Mouse (Mus musculus) liver, postnatal 0 days (tissue): ENCODE data around the gene Gdf7. TPM values are rescaled to one million over a fixed set of nuclear protein-coding genes. Genes with fewer than 3 reads are reported as not detected.
A peak's percentile ranks its signal among the peaks of the same experiment; 100 is the strongest.

ENCODE experiments used
- ATAC-seq: fragments of 200-750 bp; cut with Nextera tagmentation; 2 replicates; pipeline ENCODE4 v1.8.0; 2017; ENCODE audit warnings: mild to moderate bottlenecking, moderate library complexity
- DNase-seq: peaks from one replicate; pipeline ENCODE4 v3.0.0-alpha.2; 2016
- H3K27ac ChIP-seq: fragments of 300-500 bp; sonication (generic); 2 replicates; pipeline ENCODE4 v1.5.1; 2014; ENCODE audit warnings: antibody characterized with exemption, moderate library complexity, mild to moderate bottlenecking, low read depth
- H3K27me3 ChIP-seq: fragments of 300-500 bp; sonication (generic); 2 replicates; pipeline ENCODE4 v1.6.1; 2014; ENCODE audit warnings: low read length, control low read depth, mixed read lengths; ENCODE audit not compliant: insufficient read depth
- H3K36me3 ChIP-seq: fragments of 300-500 bp; sonication (generic); replicated peaks from 2 replicates; pipeline ENCODE4 v1.6.1; 2014; ENCODE audit warnings: mild to moderate bottlenecking, control low read depth, low read length, moderate library complexity, mixed read lengths; ENCODE audit not compliant: insufficient read depth
- H3K4me1 ChIP-seq: fragments of 300-500 bp; sonication (generic); 2 replicates; pipeline ENCODE4 v1.6.1; 2014; ENCODE audit warnings: antibody characterized with exemption, mild to moderate bottlenecking, control low read depth; ENCODE audit not compliant: insufficient read depth
- H3K4me2 ChIP-seq: fragments of 300-500 bp; sonication (generic); 2 replicates; pipeline ENCODE4 v1.6.1; 2014; ENCODE audit warnings: low read depth, mild to moderate bottlenecking, low read length, moderate library complexity, mixed read lengths
- H3K4me3 ChIP-seq: fragments of 300-500 bp; sonication (generic); 2 replicates; pipeline ENCODE4 v1.5.1; 2014; ENCODE audit warnings: low read depth, low read length
- H3K9ac ChIP-seq: fragments of 300-500 bp; sonication (generic); replicated peaks from 2 replicates; pipeline ENCODE4 v1.6.1; 2014; ENCODE audit warnings: mild to moderate bottlenecking, moderate library complexity
- H3K9me3 ChIP-seq: fragments of 300-500 bp; sonication (generic); 2 replicates; pipeline ENCODE4 v1.6.1; 2016; ENCODE audit warnings: mild to moderate bottlenecking, control low read depth, low read length, mixed read lengths
- CTCF ChIP-seq: sonication (generic); IDR thresholded peaks from 2 replicates; pipeline ENCODE4 v1.5.1; 2016; ENCODE audit warnings: antibody characterized with exemption, low read depth
- EP300 ChIP-seq: IDR thresholded peaks from 2 replicates; pipeline ENCODE4 v1.6.1; 2016; ENCODE audit warnings: antibody characterized with exemption, low read depth, mild to moderate bottlenecking
- WGBS: fragments of 180-500 bp; shearing (Covaris S2); extraction: QIAGEN DNeasy Blood & Tissue Kit; methylation state at CpG from one replicate; pipeline ENCODE4 v1.1.7; 2014; ENCODE audit not compliant: insufficient replicate concordance; 5-methylcytosine and 5-hydroxymethylcytosine counted together
- polyA plus RNA-seq: library from polyadenylated mRNA; unstranded; fragments of >200 nt; fragmentation: Nextera tagmentation; extraction: Ambion mirVana; gene quantifications from 2 replicates; pipeline ENCODE4 v1.2.1, GENCODE M21; 2015

Gdf7 gene
- polyA plus RNA-seq, 1 experiment from 2014 or later: not detected

- TF ChIP-seq EP300 (no peak), CTCF (no peak)
- Histone ChIP-seq H3K27me3 (no peaks in the 10 kb centered on the region), H3K9ac (no peak overlapping the region), H3K4me3 (no peak overlapping the region), H3K4me1 (peaks cover 10% of the 10 kb centered on the region; the same call in 1 of the 2 replicates), H3K36me3 (0 out of 2 replicates have a peak, but pooled peaks cover 10% of the 10 kb centered on the region), H3K4me2 (no peak overlapping the region), H3K27ac (no peak overlapping the region), H3K9me3 (no peaks in the 10 kb centered on the region)
- no peak for ATAC-seq
- WGBS: 80% methylated on average over 12 of the region's 12 CpGs
- no peak for DNase-seq
These were observed 35.7 kb upstream of the Gdf7 start for GRCm38 (mm10) chr12:8337286-8338060.

GRCm38 (mm10) chr12:8336601-8337285 lies 35.0 kb upstream of the Gdf7 start:
- Histone ChIP-seq H3K4me1 (peaks cover 10% of the 10 kb centered on the region; the same call in 1 of the 2 replicates), H3K36me3 (0 out of 2 replicates have a peak, but pooled peaks cover 10% of the 10 kb centered on the region), H3K9me3 (no peaks in the 10 kb centered on the region), H3K4me3 (no peak overlapping the region), H3K4me2 (no peak overlapping the region), H3K9ac (no peak overlapping the region), H3K27ac (no peak overlapping the region), H3K27me3 (no peaks in the 10 kb centered on the region)
- 82% methylated on average over 10 of the region's 10 CpGs for WGBS
- ATAC-seq (no peak), DNase-seq (no peak)
- no peak for TF ChIP-seq CTCF
- no peak for TF ChIP-seq EP300

- Histone ChIP-seq H3K4me1 (peaks cover 10% of the 10 kb centered on the region; the same call in 1 of the 2 replicates), H3K4me2 (no peak overlapping the region), H3K9ac (no peak overlapping the region), H3K4me3 (no peak overlapping the region), H3K27ac (no peak overlapping the region), H3K36me3 (0 out of 2 replicates have a peak, but pooled peaks cover 10% of the 10 kb centered on the region), H3K9me3 (no peaks in the 10 kb centered on the region), H3K27me3 (no peaks in the 10 kb centered on the region)
- ATAC-seq: no peak
- TF ChIP-seq CTCF: no peak
- no peak for TF ChIP-seq EP300
- no peak for DNase-seq
- 74% methylated on average over 2 of the region's 2 CpGs for WGBS
These were observed 33.7 kb upstream of the Gdf7 start for GRCm38 (mm10) chr12:8335503-8335902.

- TF ChIP-seq EP300: no peak
- TF ChIP-seq CTCF: no peak
- no peak for DNase-seq
- no peak overlapping the region; the same call in 1 of the 2 replicates for H3K27ac ChIP-seq
- 67% methylated on average over 4 of the region's 4 CpGs for WGBS
- H3K4me2 ChIP-seq: no peak overlapping the region
- peaks cover 10% of the 10 kb centered on the region; the same call in 1 of the 2 replicates for H3K4me1 ChIP-seq
- ATAC-seq: 0 out of 2 replicates have a peak, but pooled peaks have one; percentile 18
- no peak overlapping the region for H3K9ac ChIP-seq
- H3K4me3 ChIP-seq: no peak overlapping the region
- H3K27me3 ChIP-seq: no peaks in the 10 kb centered on the region
- H3K9me3 ChIP-seq: no peaks in the 10 kb centered on the region
- 0 out of 2 replicates have a peak, but pooled peaks cover 7% of the 10 kb centered on the region for H3K36me3 ChIP-seq
These were observed 32.5 kb upstream of the Gdf7 start for GRCm38 (mm10) chr12:8334261-8334660.

- Histone ChIP-seq H3K4me1 (peaks cover 10% of the 10 kb centered on the region; the same call in 1 of the 2 replicates), H3K27me3 (no peaks in the 10 kb centered on the region), H3K9ac (no peak overlapping the region), H3K4me2 (no peak overlapping the region), H3K9me3 (no peaks in the 10 kb centered on the region), H3K36me3 (0 out of 2 replicates have a peak, but pooled peaks cover 3% of the 10 kb centered on the region), H3K4me3 (no peak overlapping the region), H3K27ac (peak overlapping the region; percentile 34; the same call in 1 of the 2 replicates)
- DNase-seq: no peak
- ATAC-seq: peak; percentile 85
- TF ChIP-seq EP300 (no peak), CTCF (no peak)
- WGBS: 70% methylated on average over 8 of the region's 8 CpGs
These were observed 31.9 kb upstream of the Gdf7 start for GRCm38 (mm10) chr12:8333617-8334016.

- Histone ChIP-seq H3K4me3 (no peak overlapping the region), H3K4me1 (peaks cover 10% of the 10 kb centered on the region; the same call in 1 of the 2 replicates), H3K9ac (no peak overlapping the region), H3K27ac (no peak overlapping the region), H3K4me2 (no peak overlapping the region), H3K9me3 (no peaks in the 10 kb centered on the region), H3K36me3 (0 out of 2 replicates have a peak, but pooled peaks cover 5% of the 10 kb centered on the region), H3K27me3 (no peaks in the 10 kb centered on the region)
- WGBS: 86% methylated on average over 5 of the region's 5 CpGs
- TF ChIP-seq CTCF: no peak
- TF ChIP-seq EP300: no peak
- DNase-seq: no peak
- ATAC-seq: no peak
These were observed 30.4 kb upstream of the Gdf7 start for GRCm38 (mm10) chr12:8332174-8332542.
